Mouse (Mus musculus) ES-Bruce4 (cell line): Measurements from ENCODE around the gene Il34.

ENCODE experiments used
- EP300 ChIP-seq: IDR thresholded peaks from 2 replicates; pipeline ENCODE4 v1.6.1; 2011; ENCODE audit warnings: low read depth, low read length; ENCODE audit not compliant: insufficient read depth
- POLR2A ChIP-seq: IDR thresholded peaks from one replicate; pipeline ENCODE4 v1.8.1; 2011; ENCODE audit warnings: low read length; ENCODE audit not compliant: insufficient read depth

DNA sequence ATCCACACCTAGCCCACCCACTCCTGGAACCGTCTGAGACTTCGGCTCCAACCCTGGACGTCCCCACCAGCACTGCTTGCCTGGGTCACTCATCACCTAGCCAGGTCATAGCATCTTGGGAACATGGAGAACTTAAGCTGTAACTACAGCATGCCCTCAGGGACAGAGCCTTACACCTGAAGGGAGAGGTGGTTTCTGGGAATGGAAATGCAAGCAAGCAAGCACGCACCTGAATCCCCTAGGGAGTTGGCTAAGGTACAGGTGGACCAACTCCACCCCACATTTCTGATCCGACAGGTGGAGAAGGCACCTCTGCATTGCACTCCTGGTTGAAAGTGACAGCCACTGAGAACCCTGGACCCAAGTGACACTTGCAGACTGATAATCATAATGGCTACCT, 54.2 kb downstream of the Il34 start:
- TF ChIP-seq EP300 (no peak), POLR2A (no peak)
